Mouse (Mus musculus) stomach, postnatal 0 days (tissue): ENCODE data around the gene Car9.

ENCODE experiments used
- CTCF ChIP-seq: IDR thresholded peaks from 2 replicates; pipeline ENCODE4 v1.5.1; 2016; ENCODE audit warnings: antibody characterized with exemption, low read depth, mild to moderate bottlenecking, moderate library complexity
- EP300 ChIP-seq: optimal IDR thresholded peaks from 2 replicates; pipeline ENCODE3; 2016; ENCODE audit warnings: antibody characterized with exemption

DNA sequence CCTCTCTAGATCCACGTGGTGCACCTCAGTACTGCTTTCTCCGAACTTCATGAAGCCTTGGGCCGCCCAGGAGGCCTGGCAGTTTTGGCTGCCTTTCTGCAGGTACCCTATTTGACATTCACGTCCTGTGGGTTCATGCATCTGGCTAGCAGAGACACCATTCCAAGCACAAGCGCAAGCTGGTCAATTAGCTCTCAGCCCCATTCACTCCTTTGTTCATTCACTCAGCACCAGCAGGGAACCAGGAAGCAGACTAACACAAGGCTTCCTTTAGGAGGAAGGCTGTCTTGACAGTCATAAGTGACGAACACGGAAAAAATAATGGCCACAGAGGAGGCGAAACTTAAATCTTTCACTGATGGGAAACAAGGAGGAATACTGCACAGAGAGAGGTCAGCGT is 2.3 kb downstream of the Car9 start:
- TF ChIP-seq CTCF (no peak), EP300 (no peak)
